Mouse (Mus musculus) limb, embryonic 15.5 days (tissue): Measurements from ENCODE around the gene Timp3. TPM values are rescaled to one million over a fixed set of nuclear protein-coding genes. Genes with fewer than 3 reads are reported as not detected.

Experiments used
- ATAC-seq: fragments of 200-750 bp; cut with Nextera tagmentation; 2 replicates; pipeline ENCODE4 v1.8.0; 2017; ENCODE audit warnings: low read depth, moderate TSS enrichment; ENCODE audit not compliant: insufficient number of reproducible peaks, low FRiP score, low TSS enrichment
- H3K27ac ChIP-seq: fragments of 300-500 bp; sonication (generic); 2 replicates; pipeline ENCODE4 v1.5.1; 2015; ENCODE audit warnings: moderate library complexity, mild to moderate bottlenecking, inconsistent platforms
- H3K27me3 ChIP-seq: fragments of 300-500 bp; sonication (generic); 2 replicates; pipeline ENCODE4 v1.6.1; 2015; ENCODE audit warnings: inconsistent platforms
- H3K36me3 ChIP-seq: fragments of 300-500 bp; sonication (generic); 2 replicates; pipeline ENCODE4 v1.6.1; 2015; ENCODE audit warnings: inconsistent platforms
- H3K4me1 ChIP-seq: fragments of 300-500 bp; sonication (generic); 2 replicates; pipeline ENCODE4 v1.6.1; 2015; ENCODE audit warnings: inconsistent platforms
- H3K4me2 ChIP-seq: fragments of 300-500 bp; sonication (generic); 2 replicates; pipeline ENCODE4 v1.6.1; 2015; ENCODE audit warnings: mild to moderate bottlenecking, inconsistent platforms
- H3K4me3 ChIP-seq: fragments of 300-500 bp; sonication (generic); 2 replicates; pipeline ENCODE4 v1.5.1; 2015; ENCODE audit warnings: mild to moderate bottlenecking, inconsistent platforms
- H3K9ac ChIP-seq: fragments of 300-500 bp; sonication (generic); 2 replicates; pipeline ENCODE4 v1.6.1; 2015; ENCODE audit warnings: inconsistent platforms
- H3K9me3 ChIP-seq: fragments of 300-500 bp; sonication (generic); 2 replicates; pipeline ENCODE4 v1.6.1; 2016; ENCODE audit warnings: inconsistent platforms
- WGBS: fragments of 180-500 bp; shearing (Covaris S2); methylation state at CpG from one replicate; pipeline ENCODE4 v1.1.7; 2015; 5-methylcytosine and 5-hydroxymethylcytosine counted together
- polyA plus RNA-seq: library from polyadenylated mRNA; unstranded; fragments of >200 nt; fragmentation: Nextera tagmentation; extraction: Ambion mirVana; gene quantifications from 2 replicates; pipeline ENCODE4 v1.2.1, GENCODE M21; 2015

The Timp3 gene
- polyA plus RNA-seq, 1 experiment from 2014 or later: 85.5 TPM

- no peak for ATAC-seq
- WGBS: 31% methylated on average over 2 of the region's 2 CpGs
- peaks cover 5% of the 10 kb centered on the region; the same call in 1 of the 2 replicates for H3K4me1 ChIP-seq
Measured at GRCm38 (mm10) chr10:86398347-86398720, 98.2 kb downstream of the Timp3 start.

More at GRCm38 (mm10) chr10:86398347-86398720, 98.2 kb downstream of the Timp3 start:
- H3K27me3 ChIP-seq: no peaks in the 10 kb centered on the region
- H3K4me3 ChIP-seq: no peak overlapping the region
- H3K27ac ChIP-seq: no peak overlapping the region
- H3K36me3 ChIP-seq: no peaks in the 10 kb centered on the region
- no peak overlapping the region for H3K9ac ChIP-seq
- 0 out of 2 replicates have a peak, but pooled peaks cover 5% of the 10 kb centered on the region for H3K9me3 ChIP-seq
- no peak overlapping the region for H3K4me2 ChIP-seq

Other genes with a start within 250 kb of the Timp3 start
- gene Syn3, start 198.5 kb downstream of the Timp3 start, polyA plus RNA-seq: 1.6 and 1.7 TPM in 2 replicates